In genomic region chr7:119860554-119860953, GRCm38 (mm10) we compare ENCODE assay signal across 17 mouse cellular contexts. TPM values are rescaled to one million over a fixed set of nuclear protein-coding genes. Genes with fewer than 3 reads are reported as not detected.
A peak's percentile ranks its signal among the peaks of the same experiment; 100 is the strongest.
DNase-seq lines count a peak whose midpoint lies in the region; ATAC-seq lines count a peak whose summit lies in the region.
"Had no signal": no experiment of that assay in that cellular context is flagged by ENCODE, and none has a peak within 500 bp of the region (broad histone marks: within the 10 kb centered on the region; RNA-seq: fewer than 3 reads in every experiment).

No protein-coding gene starts in this region.

- no peak overlapping the region for H3K9ac ChIP-seq in embryonic facial prominence, embryonic 12.5 days
- H3K9ac ChIP-seq: hindbrain, embryonic 15.5 days; limb, embryonic 13.5 days; neural tube, embryonic 12.5 days had no signal

- 76% methylated on average over 2 of the region's 2 CpGs for WGBS in embryonic facial prominence, embryonic 12.5 days
- 100% methylated on average over 2 of the region's 2 CpGs for WGBS in macrophage (ENCODE audit: missing documents)

- H3K27me3 ChIP-seq in embryonic facial prominence, embryonic 12.5 days = no peaks in the 10 kb centered on the region
- H3K27me3 ChIP-seq: hindbrain, embryonic 15.5 days; limb, embryonic 13.5 days; neural tube, embryonic 12.5 days had no signal

- H3K36me3 ChIP-seq in embryonic facial prominence, embryonic 12.5 days = peaks cover 23% of the 10 kb centered on the region
- peaks cover 16% of the 10 kb centered on the region; the same call in 1 of the 2 replicates for H3K36me3 ChIP-seq in macrophage (ENCODE audit: inconsistent target)

- H3K4me2 ChIP-seq in embryonic facial prominence, embryonic 12.5 days (replicated peaks) = no peak overlapping the region
- H3K4me2 ChIP-seq: hindbrain, embryonic 15.5 days; neural tube, embryonic 12.5 days had no signal

- no peaks in the 10 kb centered on the region; the same call in 1 of the 2 replicates for H3K79me2 ChIP-seq in macrophage (ENCODE audit: inconsistent target)

- peaks cover 22% of the 10 kb centered on the region for H3K4me1 ChIP-seq in embryonic facial prominence, embryonic 12.5 days

- ATAC-seq in CD4-positive, CD25-positive, alpha-beta regulatory T cell, adult 4 months = peak; percentile 31
- no peak for ATAC-seq in embryonic facial prominence, embryonic 12.5 days (ENCODE audit: insufficient number of reproducible peaks, insufficient read depth, low FRiP score, low TSS enrichment)
- ATAC-seq: midbrain, embryonic 16.5 days had no signal

- peak; percentile 11 for DNase-seq in CD4-positive helper T cell, adult 2 months (ENCODE audit: low read depth, low spot score)
- DNase-seq in adrenal gland, postnatal 36 days = no peak
- DNase-seq in kidney, postnatal 36 days = no peak
- no peak for DNase-seq in retina, embryonic 14.5 days (ENCODE audit: low spot score)
- DNase-seq: cerebellum, adult 11-12 months; kidney, postnatal 4 days; lung, adult 18-20 months; lung, postnatal 4 days had no signal

- no peak overlapping the region for H3K4me3 ChIP-seq in embryonic facial prominence, embryonic 12.5 days
- no peak overlapping the region for H3K4me3 ChIP-seq in macrophage (ENCODE audit: inconsistent target)
- H3K4me3 ChIP-seq: erythroblast, embryonic 14.5 days; hindbrain, embryonic 15.5 days; limb, embryonic 13.5 days; neural tube, embryonic 12.5 days had no signal

- no peaks in the 10 kb centered on the region for H3K9me3 ChIP-seq in embryonic facial prominence, embryonic 12.5 days
- H3K9me3 ChIP-seq: G1E; hindbrain, embryonic 15.5 days; limb, embryonic 13.5 days; neural tube, embryonic 12.5 days had no signal

- H3K27ac ChIP-seq in embryonic facial prominence, embryonic 12.5 days = 0 out of 2 replicates have a peak overlapping the region, but pooled peaks have one; percentile 31
- peak overlapping the region; percentile 60 for H3K27ac ChIP-seq in macrophage
- H3K27ac ChIP-seq: neural tube, embryonic 12.5 days had no signal

RNA-seq across cellular contexts. Expression of gene Lyrm1, which starts 35.1 kb away (rescaled TPM):
- polyA plus RNA-seq in CD4-positive, CD25-positive, alpha-beta regulatory T cell, adult 4 months (2017; shearing (Covaris generic)) = 10 to 100 TPM; 17.3 to 25.6 TPM
- 11.0 and 11.5 TPM in 2 replicates for polyA plus RNA-seq in embryonic facial prominence, embryonic 12.5 days (2016; fragmentation: Nextera tagmentation; extraction: Ambion mirVana)
- total RNA-seq in macrophage (2018; cell fraction: chromatin; rRNA removed) = 10 to 100 TPM in 6 of 26 experiments, 1 to 10 TPM in 20; 2.7 to 15.7 (median 7.0) TPM
- total RNA-seq in macrophage (2018; cell fraction: cytosol; rRNA removed) = 10 to 100 TPM in 11 of 26 experiments, 1 to 10 TPM in 15; 5.2 to 15.4 (median 9.2) TPM
- 10 to 100 TPM in 8 of 26 experiments, 1 to 10 TPM in 18; 4.9 to 13.5 (median 8.6) TPM for total RNA-seq in macrophage (2018; cell fraction: nucleus; rRNA removed)
- polyA plus RNA-seq in macrophage (2018) = 6.2 to 21.0 TPM (median 8.1 TPM) in 3 replicates
- total RNA-seq in adrenal gland, postnatal 36 days (2021) = 1 to 10 TPM; 6.4 to 7.3 TPM

RNA-seq across cellular contexts. Expression of gene Dcun1d3, which starts 35.5 kb away (rescaled TPM):
- polyA plus RNA-seq in CD4-positive, CD25-positive, alpha-beta regulatory T cell, adult 4 months (2017; shearing (Covaris generic)) = 10 to 100 TPM in 1 of 2 experiments, 1 to 10 TPM in 1; 7.0 to 13.8 TPM
- polyA plus RNA-seq in embryonic facial prominence, embryonic 12.5 days (2016; fragmentation: Nextera tagmentation; extraction: Ambion mirVana) = 12.5 and 13.4 TPM in 2 replicates
- 10 to 100 TPM; 26.4 to 85.5 (median 42.5) TPM for total RNA-seq in macrophage (2018; cell fraction: chromatin; rRNA removed)
- 10 to 100 TPM in 22 of 26 experiments, 1 to 10 TPM in 4; 9.5 to 30.1 (median 12.5) TPM for total RNA-seq in macrophage (2018; cell fraction: cytosol; rRNA removed)
- 10 to 100 TPM; 25.7 to 99.9 (median 40.9) TPM for total RNA-seq in macrophage (2018; cell fraction: nucleus; rRNA removed)
- 6.6 to 9.8 TPM (median 9.0 TPM) in 3 replicates for polyA plus RNA-seq in macrophage (2018)
- 10 to 100 TPM; 27.5 to 36.6 TPM for total RNA-seq in adrenal gland, postnatal 36 days (2021)
